Mouse (Mus musculus): Measurements from ENCODE around the gene Slc36a2. TPM values are rescaled to one million over a fixed set of nuclear protein-coding genes. Genes with fewer than 3 reads are reported as not detected.
"Not testable (repeated sequence)": the region's sequence is repeated elsewhere in the genome, so short reads cannot be mapped to it uniquely, and the experiment has no call there.

The Slc36a2 gene
- polyA plus RNA-seq, 1 experiment from 2014 or later: 5.5 TPM

GRCm38 (mm10) chr11:55120279-55120678 is 64.6 kb downstream of the Slc36a2 start:
- Histone ChIP-seq H3K36me3 (ENCODE audit: control insufficient read depth, insufficient read depth, low read length) (no peaks in the 10 kb centered on the region), H3K27me3 (replicated peaks; ENCODE audit: control insufficient read depth, insufficient read depth, low read length) (no peaks in the 10 kb centered on the region), H3K4me2 (no peak overlapping the region), H3K4me3 (ENCODE audit: low read depth, low read length) (no peak overlapping the region), H3K9ac (ENCODE audit: low read depth, low read length) (no peak overlapping the region), H3K27ac (ENCODE audit: low read depth, low read length) (no peak overlapping the region), H3K9me3 (ENCODE audit: control insufficient read depth, low read length) (no peaks in the 10 kb centered on the region), H3K4me1 (replicated peaks; ENCODE audit: control insufficient read depth, insufficient read depth, low read length) (no peaks in the 10 kb centered on the region)
- no peak for ATAC-seq (replicated peaks; ENCODE audit: low FRiP score)
- DNase-seq (ENCODE audit: low spot score): no peak

- Histone ChIP-seq H3K36me3 (ENCODE audit: control insufficient read depth, insufficient read depth, low read length) (no peaks in the 10 kb centered on the region), H3K9ac (ENCODE audit: low read depth, low read length) (no peak overlapping the region), H3K4me1 (replicated peaks; ENCODE audit: control insufficient read depth, insufficient read depth, low read length) (0 out of 2 replicates have a peak, but pooled peaks cover 3% of the 10 kb centered on the region), H3K27me3 (replicated peaks; ENCODE audit: control insufficient read depth, insufficient read depth, low read length) (no peaks in the 10 kb centered on the region), H3K4me2 (no peak overlapping the region), H3K4me3 (ENCODE audit: low read depth, low read length) (no peak overlapping the region), H3K9me3 (ENCODE audit: control insufficient read depth, low read length) (peaks cover 3% of the 10 kb centered on the region; the same call in 1 of the 2 replicates), H3K27ac (ENCODE audit: low read depth, low read length) (no peak overlapping the region)
- 59% methylated on average over 2 of the region's 2 CpGs for WGBS
- ATAC-seq (replicated peaks; ENCODE audit: low FRiP score) (no peak), DNase-seq (ENCODE audit: low spot score) (no peak)
These were observed 67.8 kb downstream of the Slc36a2 start for GRCm38 (mm10) chr11:55117031-55117430.

- no peak for DNase-seq (ENCODE audit: low spot score)
- Histone ChIP-seq H3K4me3 (ENCODE audit: low read depth, low read length) (no peak overlapping the region), H3K27me3 (replicated peaks; ENCODE audit: control insufficient read depth, insufficient read depth, low read length) (no peaks in the 10 kb centered on the region), H3K4me1 (replicated peaks; ENCODE audit: control insufficient read depth, insufficient read depth, low read length) (0 out of 2 replicates have a peak, but pooled peaks cover 3% of the 10 kb centered on the region), H3K27ac (ENCODE audit: low read depth, low read length) (no peak overlapping the region), H3K9ac (ENCODE audit: low read depth, low read length) (no peak overlapping the region), H3K4me2 (no peak overlapping the region), H3K9me3 (ENCODE audit: control insufficient read depth, low read length) (peaks cover 3% of the 10 kb centered on the region; the same call in 1 of the 2 replicates), H3K36me3 (ENCODE audit: control insufficient read depth, insufficient read depth, low read length) (no peaks in the 10 kb centered on the region)
- 68% methylated on average over 3 of the region's 3 CpGs for WGBS
- no peak for ATAC-seq (replicated peaks; ENCODE audit: low FRiP score)
These were observed 68.9 kb downstream of the Slc36a2 start for GRCm38 (mm10) chr11:55116004-55116403.

GRCm38 (mm10) chr11:55114291-55114690 is 70.6 kb downstream of the Slc36a2 start:
- Histone ChIP-seq H3K4me2 (no peak overlapping the region), H3K9me3 (ENCODE audit: control insufficient read depth, low read length) (peaks cover 3% of the 10 kb centered on the region; the same call in 1 of the 2 replicates), H3K27ac (ENCODE audit: low read depth, low read length) (peak overlapping the region; percentile 8; the same call in 1 of the 2 replicates), H3K4me1 (replicated peaks; ENCODE audit: control insufficient read depth, insufficient read depth, low read length) (0 out of 2 replicates have a peak, but pooled peaks cover 3% of the 10 kb centered on the region), H3K4me3 (ENCODE audit: low read depth, low read length) (no peak overlapping the region), H3K9ac (ENCODE audit: low read depth, low read length) (no peak overlapping the region), H3K36me3 (ENCODE audit: control insufficient read depth, insufficient read depth, low read length) (no peaks in the 10 kb centered on the region), H3K27me3 (replicated peaks; ENCODE audit: control insufficient read depth, insufficient read depth, low read length) (no peaks in the 10 kb centered on the region)
- DNase-seq (ENCODE audit: low spot score) (no peak), ATAC-seq (replicated peaks; ENCODE audit: low FRiP score) (no peak)
- 63% methylated on average over 2 of the region's 2 CpGs for WGBS

GRCm38 (mm10) chr11:55113861-55114250 is 71.0 kb downstream of the Slc36a2 start:
- H3K4me1 ChIP-seq (replicated peaks; ENCODE audit: control insufficient read depth, insufficient read depth, low read length); DNase-seq (ENCODE audit: low spot score); H3K36me3 ChIP-seq (ENCODE audit: control insufficient read depth, insufficient read depth, low read length); H3K9me3 ChIP-seq (ENCODE audit: control insufficient read depth, low read length); H3K27me3 ChIP-seq (replicated peaks; ENCODE audit: control insufficient read depth, insufficient read depth, low read length); H3K4me3 ChIP-seq (ENCODE audit: low read depth, low read length): not testable (repeated sequence)
- H3K9ac ChIP-seq (ENCODE audit: low read depth, low read length): 0 out of 2 replicates have a peak overlapping the region, but pooled peaks have one; percentile 10
- H3K4me2 ChIP-seq: peak overlapping the region; percentile 49
- peak overlapping the region; percentile 72 for H3K27ac ChIP-seq (ENCODE audit: low read depth, low read length)
- WGBS: 14% methylated on average over 4 of the region's 4 CpGs
- ATAC-seq (replicated peaks; ENCODE audit: low FRiP score): peak; percentile 15; the same call in 1 of the 2 replicates

GRCm38 (mm10) chr11:55113209-55113860 is 71.5 kb downstream of the Slc36a2 start:
- H3K4me3 ChIP-seq (ENCODE audit: low read depth, low read length): no peak overlapping the region
- WGBS: 36% methylated on average over 7 of the region's 7 CpGs
- peaks cover 3% of the 10 kb centered on the region; the same call in 1 of the 2 replicates for H3K9me3 ChIP-seq (ENCODE audit: control insufficient read depth, low read length)
- ATAC-seq (replicated peaks; ENCODE audit: low FRiP score) (peak; percentile 68; the same call in 1 of the 2 replicates), DNase-seq (ENCODE audit: low spot score) (peak; percentile 43)
- peak overlapping the region; percentile 49 for H3K4me2 ChIP-seq
- H3K4me1 ChIP-seq (replicated peaks; ENCODE audit: control insufficient read depth, insufficient read depth, low read length): 0 out of 2 replicates have a peak, but pooled peaks cover 3% of the 10 kb centered on the region
- no peaks in the 10 kb centered on the region for H3K36me3 ChIP-seq (ENCODE audit: control insufficient read depth, insufficient read depth, low read length)
- 0 out of 2 replicates have a peak overlapping the region, but pooled peaks have one; percentile 10 for H3K9ac ChIP-seq (ENCODE audit: low read depth, low read length)
- H3K27me3 ChIP-seq (replicated peaks; ENCODE audit: control insufficient read depth, insufficient read depth, low read length): no peaks in the 10 kb centered on the region
- H3K27ac ChIP-seq (ENCODE audit: low read depth, low read length): peak overlapping the region; percentile 72

- no peak overlapping the region for H3K4me3 ChIP-seq (ENCODE audit: low read depth, low read length)
- DNase-seq (ENCODE audit: low spot score) (no peak), ATAC-seq (replicated peaks; ENCODE audit: low FRiP score) (no peak)
- H3K36me3 ChIP-seq (ENCODE audit: control insufficient read depth, insufficient read depth, low read length): no peaks in the 10 kb centered on the region
- no peaks in the 10 kb centered on the region for H3K27me3 ChIP-seq (replicated peaks; ENCODE audit: control insufficient read depth, insufficient read depth, low read length)
- 0 out of 2 replicates have a peak, but pooled peaks cover 3% of the 10 kb centered on the region for H3K4me1 ChIP-seq (replicated peaks; ENCODE audit: control insufficient read depth, insufficient read depth, low read length)
- 78% methylated on average over 7 of the region's 7 CpGs for WGBS
- no peak overlapping the region for H3K9ac ChIP-seq (ENCODE audit: low read depth, low read length)
- peaks cover 3% of the 10 kb centered on the region; the same call in 1 of the 2 replicates for H3K9me3 ChIP-seq (ENCODE audit: control insufficient read depth, low read length)
- H3K4me2 ChIP-seq: no peak overlapping the region
- no peak overlapping the region for H3K27ac ChIP-seq (ENCODE audit: low read depth, low read length)
These were observed 74.2 kb downstream of the Slc36a2 start for GRCm38 (mm10) chr11:55110566-55111169.

- Histone ChIP-seq H3K27me3 (replicated peaks; ENCODE audit: control insufficient read depth, insufficient read depth, low read length) (no peaks in the 10 kb centered on the region), H3K9me3 (ENCODE audit: control insufficient read depth, low read length) (no peaks in the 10 kb centered on the region), H3K4me1 (replicated peaks; ENCODE audit: control insufficient read depth, insufficient read depth, low read length) (0 out of 2 replicates have a peak, but pooled peaks cover 3% of the 10 kb centered on the region), H3K9ac (ENCODE audit: low read depth, low read length) (no peak overlapping the region), H3K4me3 (ENCODE audit: low read depth, low read length) (no peak overlapping the region), H3K27ac (ENCODE audit: low read depth, low read length) (no peak overlapping the region), H3K36me3 (ENCODE audit: control insufficient read depth, insufficient read depth, low read length) (no peaks in the 10 kb centered on the region), H3K4me2 (no peak overlapping the region)
- ATAC-seq (replicated peaks; ENCODE audit: low FRiP score) (no peak), DNase-seq (ENCODE audit: low spot score) (no peak)
- WGBS: 87% methylated on average over 7 of the region's 7 CpGs
These were observed 75.2 kb downstream of the Slc36a2 start for GRCm38 (mm10) chr11:55109521-55110300.

Measured in liver, embryonic 11.5 days (tissue).